Mouse (Mus musculus) embryonic facial prominence, embryonic 11.5 days (tissue): ENCODE measurements around the gene Efcab2. TPM values are rescaled to one million over a fixed set of nuclear protein-coding genes. Genes with fewer than 3 reads are reported as not detected.
A peak's percentile ranks its signal among the peaks of the same experiment; 100 is the strongest.

Source experiments
- ATAC-seq: fragments of 200-750 bp; cut with Nextera tagmentation; replicated peaks from 2 replicates; pipeline ENCODE4 v1.8.0; 2017; ENCODE audit warnings: low read depth; ENCODE audit not compliant: insufficient number of reproducible peaks, low FRiP score, low TSS enrichment
- DNase-seq: peaks from one replicate; pipeline ENCODE4 v3.0.0-alpha.2; 2015; ENCODE audit warnings: low spot score
- H3K27ac ChIP-seq: fragments of 300-500 bp; sonication (generic); replicated peaks from 2 replicates; pipeline ENCODE4 v1.5.1; 2014; ENCODE audit warnings: mild to moderate bottlenecking, low read depth, low read length, control low read depth
- H3K27me3 ChIP-seq: fragments of 300-500 bp; sonication (generic); 2 replicates; pipeline ENCODE4 v1.6.1; 2014; ENCODE audit warnings: mild to moderate bottlenecking, low read length, moderate library complexity, mixed read lengths; ENCODE audit not compliant: control insufficient read depth, insufficient read depth
- H3K36me3 ChIP-seq: fragments of 300-500 bp; sonication (generic); replicated peaks from 2 replicates; pipeline ENCODE4 v1.6.1; 2014; ENCODE audit warnings: low read depth, mild to moderate bottlenecking, low read length, moderate library complexity, mixed read lengths; ENCODE audit not compliant: control insufficient read depth, insufficient read depth
- H3K4me1 ChIP-seq: fragments of 300-500 bp; sonication (generic); 2 replicates; pipeline ENCODE4 v1.6.1; 2014; ENCODE audit warnings: low read length, mixed read lengths; ENCODE audit not compliant: control insufficient read depth, insufficient read depth
- H3K4me2 ChIP-seq: fragments of 300-500 bp; sonication (generic); 2 replicates; pipeline ENCODE4 v1.6.1; 2014; ENCODE audit warnings: low read depth, mild to moderate bottlenecking, control low read depth, low read length, moderate library complexity
- H3K4me3 ChIP-seq: fragments of 300-500 bp; sonication (generic); 2 replicates; pipeline ENCODE4 v1.5.1; 2014; ENCODE audit warnings: low read depth, low read length, control low read depth
- H3K9ac ChIP-seq: fragments of 300-500 bp; sonication (generic); replicated peaks from 2 replicates; pipeline ENCODE4 v1.6.1; 2014; ENCODE audit warnings: mild to moderate bottlenecking, control low read depth, low read length
- H3K9me3 ChIP-seq: fragments of 300-500 bp; sonication (generic); replicated peaks from 2 replicates; pipeline ENCODE4 v1.6.1; 2016; ENCODE audit warnings: mild to moderate bottlenecking, low read length, inconsistent platforms, mixed read lengths; ENCODE audit not compliant: control insufficient read depth
- WGBS: fragments of 180-500 bp; shearing (Covaris S2); extraction: QIAGEN DNeasy Blood & Tissue Kit; methylation state at CpG from one replicate; pipeline ENCODE4 v1.1.7; 2014; 5-methylcytosine and 5-hydroxymethylcytosine counted together
- polyA plus RNA-seq: library from polyadenylated mRNA; unstranded; fragments of >200 nt; fragmentation: Nextera tagmentation; extraction: Ambion mirVana; gene quantifications from 2 replicates; pipeline ENCODE4 v1.2.1, GENCODE M21; 2014

The Efcab2 gene
- polyA plus RNA-seq, 1 experiment from 2014 or later = 6.3 TPM

GRCm38 (mm10) chr1:178489127-178489526 is 83.2 kb downstream of the Efcab2 start:
- no peaks in the 10 kb centered on the region for H3K27me3 ChIP-seq
- WGBS = 29% methylated on average over 3 of the region's 3 CpGs
- H3K9ac ChIP-seq = no peak overlapping the region
- no peaks in the 10 kb centered on the region for H3K4me1 ChIP-seq
- H3K36me3 ChIP-seq = no peaks in the 10 kb centered on the region
- H3K4me2 ChIP-seq = no peak overlapping the region
- no peak overlapping the region for H3K27ac ChIP-seq
- ATAC-seq = peak; percentile 65
- DNase-seq = peak; percentile 29
- no peak overlapping the region for H3K4me3 ChIP-seq
- no peaks in the 10 kb centered on the region for H3K9me3 ChIP-seq

DNA sequence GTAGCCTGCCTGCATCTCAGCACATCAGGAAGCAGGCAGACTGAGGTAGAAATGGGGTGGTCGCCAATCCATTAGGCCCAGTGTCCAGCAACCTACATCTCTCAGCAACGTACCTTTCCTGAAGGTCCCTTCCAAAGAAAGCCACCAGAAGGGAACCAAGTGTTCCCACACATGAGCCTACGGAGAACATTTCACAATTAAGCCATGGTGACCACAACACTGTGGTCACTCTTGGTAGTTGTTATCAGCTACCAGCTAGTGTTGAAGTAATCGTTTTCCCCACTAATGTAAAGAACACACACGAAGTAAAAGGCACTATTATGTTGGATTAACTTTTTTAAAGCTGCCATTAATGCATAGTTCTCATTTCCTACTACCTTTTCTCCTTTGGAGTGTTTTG is 85.8 kb downstream of the Efcab2 start:
- H3K4me1 ChIP-seq = no peaks in the 10 kb centered on the region
- no peak for DNase-seq
- H3K9ac ChIP-seq = no peak overlapping the region
- no peaks in the 10 kb centered on the region for H3K36me3 ChIP-seq
- no peaks in the 10 kb centered on the region for H3K27me3 ChIP-seq
- ATAC-seq = no peak
- no peak overlapping the region for H3K27ac ChIP-seq
- 87% methylated on average over 5 of the region's 5 CpGs for WGBS
- no peak overlapping the region for H3K4me3 ChIP-seq
- no peaks in the 10 kb centered on the region for H3K9me3 ChIP-seq
- H3K4me2 ChIP-seq = no peak overlapping the region

DNA sequence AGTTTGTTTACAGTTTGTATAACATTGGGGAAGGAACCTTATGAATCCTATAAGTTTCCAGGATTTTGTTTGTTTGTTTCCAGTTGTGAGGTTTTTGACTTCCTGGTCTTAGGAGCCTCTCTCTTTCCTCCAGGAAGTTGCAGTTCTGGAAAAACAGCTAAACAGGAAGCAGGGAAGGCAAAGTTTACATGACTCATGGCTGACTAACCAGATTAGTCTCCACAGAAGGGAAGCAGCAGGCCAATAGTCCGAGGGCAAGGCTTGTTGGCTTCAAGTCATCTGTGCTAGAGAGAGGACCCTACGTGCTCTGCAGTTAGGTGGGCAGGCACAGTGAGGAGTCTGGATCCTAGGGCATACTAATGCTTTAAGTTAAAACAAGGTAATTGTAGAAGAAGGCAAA is 86.6 kb downstream of the Efcab2 start:
- Histone ChIP-seq H3K4me1 (no peaks in the 10 kb centered on the region), H3K9me3 (no peaks in the 10 kb centered on the region), H3K4me2 (no peak overlapping the region), H3K27me3 (no peaks in the 10 kb centered on the region), H3K4me3 (no peak overlapping the region), H3K27ac (no peak overlapping the region), H3K36me3 (no peaks in the 10 kb centered on the region), H3K9ac (no peak overlapping the region)
- WGBS = 73% methylated on average over 2 of the region's 2 CpGs
- DNase-seq (no peak), ATAC-seq (no peak)

DNA sequence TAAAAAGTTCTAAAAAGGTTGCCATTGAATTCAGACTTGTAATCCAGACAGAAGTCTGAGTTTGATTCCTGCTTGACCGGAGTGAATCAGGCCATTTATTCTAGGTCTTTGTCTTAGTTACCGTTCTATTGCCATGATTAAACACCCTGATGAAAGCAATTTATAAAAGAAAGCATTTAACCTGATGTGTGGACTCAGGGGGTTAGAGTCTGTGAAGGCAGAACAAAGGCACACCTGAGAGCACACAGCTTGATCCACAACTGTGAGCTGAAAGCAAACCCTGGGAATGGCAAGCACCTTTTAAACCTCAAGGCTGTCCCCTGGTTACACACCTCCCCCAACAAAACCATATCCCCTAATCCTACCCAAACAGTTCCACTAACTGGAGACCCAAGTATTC is 90.3 kb downstream of the Efcab2 start:
- no peak for ATAC-seq
- no peak overlapping the region for H3K27ac ChIP-seq
- 84% methylated on average over 2 of the region's 2 CpGs for WGBS

GRCm38 (mm10) chr1:178496841-178497240 is 91.0 kb downstream of the Efcab2 start:
- Histone ChIP-seq H3K4me3 (no peak overlapping the region), H3K4me1 (no peaks in the 10 kb centered on the region), H3K27me3 (no peaks in the 10 kb centered on the region), H3K9ac (no peak overlapping the region), H3K4me2 (no peak overlapping the region), H3K36me3 (no peaks in the 10 kb centered on the region), H3K27ac (no peak overlapping the region), H3K9me3 (no peaks in the 10 kb centered on the region)
- no peak for ATAC-seq
- DNase-seq = peak; percentile 25
- WGBS = 50% methylated on average over 1 of the region's 1 CpGs

More for the DNA sequence above, 90.3 kb downstream of the Efcab2 start:
- Histone ChIP-seq H3K9ac (no peak overlapping the region), H3K4me3 (no peak overlapping the region), H3K9me3 (no peaks in the 10 kb centered on the region), H3K27me3 (no peaks in the 10 kb centered on the region), H3K4me2 (no peak overlapping the region), H3K36me3 (no peaks in the 10 kb centered on the region), H3K4me1 (no peaks in the 10 kb centered on the region)
- no peak for DNase-seq

DNA sequence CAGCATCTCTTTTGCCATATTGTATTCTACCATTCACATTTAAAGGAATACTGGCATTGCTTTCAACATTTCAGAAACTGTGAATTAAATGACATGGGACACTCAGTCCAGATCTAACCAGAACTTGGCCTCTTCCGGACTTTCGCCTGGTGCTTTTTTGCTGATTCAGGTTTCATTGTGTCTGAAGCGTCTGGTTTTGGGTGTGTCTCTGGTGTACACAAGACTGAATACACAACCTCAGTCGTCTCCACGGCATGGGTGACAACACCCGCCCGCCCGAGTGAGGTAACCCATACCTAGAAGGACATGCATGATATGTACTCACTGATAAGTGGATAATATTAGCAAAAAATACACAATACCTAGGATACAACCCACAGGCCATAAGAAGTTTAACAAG is 101.1 kb downstream of the Efcab2 start:
- Histone ChIP-seq H3K4me3 (no peak overlapping the region), H3K36me3 (no peaks in the 10 kb centered on the region), H3K4me1 (no peaks in the 10 kb centered on the region), H3K9me3 (no peaks in the 10 kb centered on the region), H3K9ac (no peak overlapping the region), H3K27ac (no peak overlapping the region), H3K27me3 (no peaks in the 10 kb centered on the region), H3K4me2 (no peak overlapping the region)
- WGBS = 90% methylated on average over 8 of the region's 8 CpGs
- ATAC-seq (no peak), DNase-seq (no peak)

DNA sequence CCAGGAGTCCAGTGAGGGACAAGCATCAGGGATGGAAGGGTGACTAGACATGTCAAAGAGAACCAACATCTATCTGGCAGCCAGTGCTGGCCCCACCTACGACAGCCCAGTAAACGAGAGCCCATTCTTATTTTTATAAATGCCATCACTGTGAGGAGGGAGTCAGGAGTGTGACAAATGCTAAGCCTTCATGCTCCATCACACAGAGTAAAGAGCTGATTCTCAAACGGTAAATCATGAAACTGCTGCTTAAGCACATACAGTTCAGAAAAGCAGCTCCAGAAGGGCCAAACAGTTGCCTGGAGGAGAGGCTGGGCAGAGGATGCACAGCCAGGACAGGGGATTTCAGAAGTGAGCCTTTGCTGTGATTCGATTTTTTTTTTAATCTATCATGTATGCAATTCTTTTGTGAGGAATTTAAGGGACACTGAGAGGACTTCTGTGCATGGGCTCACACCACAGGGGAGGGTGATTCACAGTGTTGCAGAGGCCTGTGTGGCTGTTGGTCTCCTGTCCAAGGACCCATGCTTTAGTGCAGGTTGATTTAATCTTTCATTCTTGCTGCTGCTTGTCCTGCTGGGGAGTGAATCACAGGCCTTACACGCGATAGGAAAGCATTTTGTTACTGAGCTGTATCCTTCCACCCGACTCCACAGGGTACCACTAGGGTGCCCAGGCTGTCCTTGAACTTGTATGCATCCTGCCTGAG is 106.6 kb downstream of the Efcab2 start:
- WGBS = 49% methylated on average over 7 of the region's 7 CpGs
- DNase-seq (no peak), ATAC-seq (no peak)
- no peak overlapping the region for H3K9ac ChIP-seq
- H3K4me2 ChIP-seq = no peak overlapping the region
- no peak overlapping the region for H3K27ac ChIP-seq
- no peak overlapping the region for H3K4me3 ChIP-seq
- H3K36me3 ChIP-seq = no peaks in the 10 kb centered on the region
- H3K27me3 ChIP-seq = no peaks in the 10 kb centered on the region
- no peaks in the 10 kb centered on the region for H3K9me3 ChIP-seq
- no peaks in the 10 kb centered on the region for H3K4me1 ChIP-seq

GRCm38 (mm10) chr1:178513954-178514353 is 108.1 kb downstream of the Efcab2 start:
- WGBS = 36% methylated on average over 6 of the region's 8 CpGs
- ATAC-seq (no peak), DNase-seq (no peak)

More at GRCm38 (mm10) chr1:178513954-178514353, 108.1 kb downstream of the Efcab2 start:
- H3K9ac ChIP-seq = no peak overlapping the region
- H3K4me1 ChIP-seq = no peaks in the 10 kb centered on the region
- H3K4me2 ChIP-seq = no peak overlapping the region
- no peak overlapping the region for H3K4me3 ChIP-seq
- H3K27ac ChIP-seq = no peak overlapping the region
- no peaks in the 10 kb centered on the region for H3K9me3 ChIP-seq
- no peaks in the 10 kb centered on the region for H3K27me3 ChIP-seq
- H3K36me3 ChIP-seq = no peaks in the 10 kb centered on the region
